Mouse (Mus musculus): ENCODE measurements around the gene Olfr857. TPM values are rescaled to one million over a fixed set of nuclear protein-coding genes. Genes with fewer than 3 reads are reported as not detected.
"Not testable (repeated sequence)": the region's sequence is repeated elsewhere in the genome, so short reads cannot be mapped to it uniquely, and the experiment has no call there.

Olfr857 gene
- not detected in 2 replicates for total RNA-seq (2017)

DNA sequence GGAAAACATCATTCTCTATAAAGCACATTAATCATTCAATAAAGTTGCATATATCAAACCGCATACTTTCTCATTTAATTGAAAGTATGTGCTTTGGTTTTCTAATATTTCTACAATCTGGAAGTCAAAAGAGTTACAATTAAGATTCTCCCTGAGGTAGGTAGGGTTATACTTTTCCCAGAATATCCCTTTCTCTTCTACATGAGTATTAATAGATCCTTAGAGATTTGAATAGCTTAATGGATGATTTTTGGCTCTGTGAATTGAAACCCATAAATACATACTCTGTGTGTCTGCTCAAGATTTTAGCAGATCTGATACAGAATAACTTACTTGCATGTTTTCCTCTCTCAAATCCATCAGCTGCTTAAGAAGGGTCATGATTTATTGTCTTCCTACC lies at the start of gene Olfr857:
Gene Olfr857, plus strand, starts transcription at position 301 of the 400 bp plus-strand sequence.
- ATAC-seq (replicated peaks in 1 of 2; ENCODE audit: insufficient read depth in 1 of 2, low FRiP score in 2 of 2, low TSS enrichment in 1 of 2, low read depth in 1 of 2, poor library complexity in 2 of 2, severe bottlenecking in 2 of 2) = no peak

DNA sequence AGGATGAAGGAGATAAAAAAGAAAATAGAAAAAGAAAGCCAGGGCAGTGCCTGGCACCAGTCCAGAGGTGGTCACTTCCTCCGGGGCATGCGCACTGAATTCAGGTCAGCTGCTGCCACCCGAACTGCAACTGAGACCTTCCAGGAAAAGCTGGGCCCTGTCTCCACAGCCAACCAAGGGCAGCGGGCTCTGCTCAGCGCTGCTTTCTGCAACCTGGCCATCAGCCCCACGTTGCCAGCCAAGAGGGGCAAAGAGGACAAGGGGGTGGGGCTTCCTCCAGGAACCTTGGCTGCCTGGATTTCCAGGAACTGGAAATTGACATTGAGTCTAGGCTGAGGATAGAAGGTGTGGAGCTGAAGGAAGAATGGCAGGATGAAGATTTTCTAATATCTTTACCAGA lies 19.0 kb upstream of the Olfr857 start:
- no peak for ATAC-seq (replicated peaks in 1 of 2; ENCODE audit: insufficient read depth in 1 of 2, low FRiP score in 2 of 2, low TSS enrichment in 1 of 2, low read depth in 1 of 2, poor library complexity in 2 of 2, severe bottlenecking in 2 of 2)

DNA sequence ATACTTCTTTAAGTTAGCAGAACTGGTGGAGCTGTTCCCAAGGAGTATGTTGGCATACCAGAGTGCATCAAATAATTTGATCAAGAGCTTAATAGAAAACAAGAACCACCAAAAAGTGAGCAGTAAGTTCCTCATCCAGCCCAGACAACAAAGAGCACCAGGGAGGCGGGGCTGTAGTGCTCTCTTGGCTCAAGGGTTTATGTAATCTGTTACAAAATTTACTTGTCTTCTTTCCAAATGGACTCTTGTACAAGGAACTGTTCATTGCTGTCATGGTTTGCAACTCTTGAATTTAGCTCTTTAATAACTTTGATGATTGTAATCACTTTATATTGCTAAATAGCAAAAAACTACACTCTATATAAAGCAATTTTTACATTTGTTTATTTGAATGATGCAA lies 17.8 kb upstream of the Olfr857 start:
- no peak for ATAC-seq (replicated peaks in 1 of 2; ENCODE audit: insufficient read depth in 1 of 2, low FRiP score in 2 of 2, low TSS enrichment in 1 of 2, low read depth in 1 of 2, poor library complexity in 2 of 2, severe bottlenecking in 2 of 2)

DNA sequence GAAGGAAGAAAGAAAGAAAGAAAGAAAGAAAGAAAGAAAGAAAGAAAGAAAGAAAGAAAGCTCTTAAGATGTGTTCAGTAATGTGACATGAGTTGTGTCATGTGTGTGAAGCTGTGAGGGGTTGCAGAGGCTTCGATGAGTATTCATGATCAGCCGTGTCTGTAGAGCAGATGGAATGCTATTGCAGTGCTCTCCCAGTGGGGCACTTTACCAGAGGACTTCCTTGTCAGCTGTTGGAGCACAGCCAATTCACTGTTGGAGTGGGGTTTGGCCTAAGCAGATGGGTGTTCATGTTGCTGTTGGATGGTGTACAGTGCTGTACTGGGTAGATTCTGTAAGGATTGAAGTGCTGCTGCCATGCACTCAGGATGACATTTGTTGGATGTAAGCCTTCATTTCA lies 16.8 kb upstream of the Olfr857 start:
- ATAC-seq (replicated peaks in 1 of 2; ENCODE audit: insufficient read depth in 1 of 2, low FRiP score in 2 of 2, low TSS enrichment in 1 of 2, low read depth in 1 of 2, poor library complexity in 2 of 2, severe bottlenecking in 2 of 2) = no peak

DNA sequence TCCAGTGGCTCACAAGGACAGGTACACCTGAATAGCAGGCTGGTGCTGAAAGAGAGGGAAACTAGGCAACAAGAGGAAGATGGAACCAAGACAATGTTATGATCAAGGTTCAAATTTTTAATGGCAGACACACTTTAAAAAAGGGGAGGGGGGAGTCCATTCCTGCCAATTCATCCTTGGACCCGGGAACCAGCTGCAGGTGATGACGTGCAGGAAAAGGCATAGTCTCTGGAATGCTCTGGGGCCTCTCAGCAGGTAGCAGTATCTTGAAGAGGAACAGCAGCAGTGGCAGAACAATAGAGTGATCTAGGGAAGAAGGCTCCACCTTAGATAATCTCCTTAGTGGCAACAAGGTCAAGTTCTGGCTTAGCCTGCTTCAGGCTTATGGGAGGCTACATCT lies 14.9 kb upstream of the Olfr857 start:
- not testable (repeated sequence) for ATAC-seq (replicated peaks in 1 of 2; ENCODE audit: insufficient read depth in 1 of 2, low FRiP score in 2 of 2, low TSS enrichment in 1 of 2, low read depth in 1 of 2, poor library complexity in 2 of 2, severe bottlenecking in 2 of 2)

DNA sequence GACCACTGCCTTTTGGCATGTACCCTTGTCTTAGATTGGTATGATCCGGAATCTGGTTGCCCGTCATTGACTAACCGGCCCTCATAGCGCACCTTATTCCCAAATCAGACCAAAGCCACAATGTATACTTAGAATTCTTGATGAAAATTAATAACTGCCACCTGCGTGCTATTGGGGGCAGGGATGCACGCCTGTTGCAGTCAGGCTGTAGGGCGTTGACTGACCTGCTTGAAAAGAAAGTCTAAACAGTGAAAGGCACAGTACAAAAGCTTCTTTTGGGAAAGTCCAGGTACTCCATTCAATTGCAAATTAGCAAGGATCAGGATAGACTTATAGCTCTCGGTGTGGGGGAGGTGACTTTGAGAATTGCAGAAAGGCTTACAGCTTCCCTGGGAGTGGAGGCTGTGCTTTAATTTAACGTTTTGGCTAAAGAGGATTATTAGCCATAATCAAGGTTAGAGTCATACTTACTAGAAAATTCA lies 14.3 kb upstream of the Olfr857 start:
- ATAC-seq (replicated peaks in 1 of 2; ENCODE audit: insufficient read depth in 1 of 2, low FRiP score in 2 of 2, low TSS enrichment in 1 of 2, low read depth in 1 of 2, poor library complexity in 2 of 2, severe bottlenecking in 2 of 2) = not testable (repeated sequence)

DNA sequence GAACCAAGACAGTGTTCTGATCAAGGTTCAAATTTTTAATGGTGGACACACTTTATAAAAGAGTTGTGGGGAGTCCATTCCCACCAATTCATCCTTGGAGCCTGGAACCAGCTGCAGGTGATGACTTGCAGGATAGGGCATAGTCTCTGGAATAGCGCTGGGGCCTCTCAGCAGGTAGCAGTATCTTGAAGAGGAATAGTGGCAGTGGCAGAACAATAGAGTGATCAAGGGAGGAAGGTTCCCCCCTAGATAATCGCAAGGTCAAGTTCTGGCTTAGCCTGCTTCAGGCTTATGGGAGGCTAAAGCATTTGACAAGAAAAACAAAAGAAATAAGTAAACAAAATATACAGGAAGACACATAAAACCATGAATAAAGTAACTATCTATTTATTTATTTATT lies 4.7 kb upstream of the Olfr857 start:
- ATAC-seq (replicated peaks in 1 of 2; ENCODE audit: insufficient read depth in 1 of 2, low FRiP score in 2 of 2, low TSS enrichment in 1 of 2, low read depth in 1 of 2, poor library complexity in 2 of 2, severe bottlenecking in 2 of 2) = not testable (repeated sequence)

Other genes starting within 250 kb of the Olfr857 start
- not detected in 2 replicates for gene Olfr850, start 231.2 kb upstream of the Olfr857 start, total RNA-seq (2017)
- not detected in 2 replicates for gene Olfr851, start 216.1 kb upstream of the Olfr857 start, total RNA-seq (2017)
- gene Olfr853, start 168.4 kb upstream of the Olfr857 start, total RNA-seq (2017) = not detected in 2 replicates
- gene Olfr854, start 142.1 kb upstream of the Olfr857 start, total RNA-seq (2017) = not detected in 2 replicates
- not detected in 2 replicates for gene Olfr855, start 126.8 kb upstream of the Olfr857 start, total RNA-seq (2017)
- 38.0 and 44.7 TPM in 2 replicates for gene Zfp317, start 87.3 kb upstream of the Olfr857 start, total RNA-seq (2017)
- gene Olfr58, start 70.8 kb downstream of the Olfr857 start, total RNA-seq (2017) = not detected in 2 replicates
- gene Olfr859, start 95.5 kb downstream of the Olfr857 start, total RNA-seq (2017) = not detected in 2 replicates
- gene Olfr860, start 140.3 kb downstream of the Olfr857 start, total RNA-seq (2017) = not detected in 2 replicates
- gene Olfr862, start 178.6 kb downstream of the Olfr857 start, total RNA-seq (2017) = not detected in 2 replicates
- 0.20 and 0.31 TPM in 2 replicates for gene Olfr77, start 207.4 kb downstream of the Olfr857 start, total RNA-seq (2017)